Mouse (Mus musculus): ENCODE data around the gene H2-Q7. TPM values are rescaled to one million over a fixed set of nuclear protein-coding genes. Genes with fewer than 3 reads are reported as not detected.
"Not testable (repeated sequence)": the region's sequence is repeated elsewhere in the genome, so short reads cannot be mapped to it uniquely, and the experiment has no call there.

Gene H2-Q7
- polyA plus RNA-seq, 1 experiment: 2.6 TPM

GRCm38 (mm10) chr17:35422360-35422759, 16.6 kb upstream of the H2-Q7 start:
- not testable (repeated sequence) for H3K27me3 ChIP-seq (ENCODE audit: control insufficient read depth, insufficient read depth, low read length); H3K4me3 ChIP-seq (replicated peaks; ENCODE audit: insufficient read depth, low read depth, low read length); H3K4me1 ChIP-seq (ENCODE audit: control insufficient read depth, insufficient read depth, low read length); DNase-seq; H3K27ac ChIP-seq (ENCODE audit: insufficient read depth, low read length)
- 88% methylated on average over 5 of the region's 5 CpGs for WGBS

- not testable (repeated sequence) for DNase-seq; H3K4me1 ChIP-seq (ENCODE audit: control insufficient read depth, insufficient read depth, low read length); H3K27me3 ChIP-seq (ENCODE audit: control insufficient read depth, insufficient read depth, low read length); H3K27ac ChIP-seq (ENCODE audit: insufficient read depth, low read length); H3K4me3 ChIP-seq (replicated peaks; ENCODE audit: insufficient read depth, low read depth, low read length)
- WGBS: 69% methylated on average over 3 of the region's 3 CpGs
Measured at GRCm38 (mm10) chr17:35423131-35423810, 15.7 kb upstream of the H2-Q7 start.

GRCm38 (mm10) chr17:35424106-35424505, 14.8 kb upstream of the H2-Q7 start:
- DNase-seq; H3K27me3 ChIP-seq (ENCODE audit: control insufficient read depth, insufficient read depth, low read length); H3K27ac ChIP-seq (ENCODE audit: insufficient read depth, low read length); H3K4me3 ChIP-seq (replicated peaks; ENCODE audit: insufficient read depth, low read depth, low read length); H3K4me1 ChIP-seq (ENCODE audit: control insufficient read depth, insufficient read depth, low read length): not testable (repeated sequence)
- WGBS: 93% methylated on average over 3 of the region's 3 CpGs

GRCm38 (mm10) chr17:35424624-35425416, 14.1 kb upstream of the H2-Q7 start, which contains the start of gene H2-Q6:
TSS of gene H2-Q6 (plus strand) at chr17:35424850.
- peak in 1 of 2 experiments; percentile 17 for DNase-seq
- not testable (repeated sequence) for H3K4me1 ChIP-seq (ENCODE audit: control insufficient read depth, insufficient read depth, low read length); H3K4me3 ChIP-seq (replicated peaks; ENCODE audit: insufficient read depth, low read depth, low read length); H3K27me3 ChIP-seq (ENCODE audit: control insufficient read depth, insufficient read depth, low read length); H3K27ac ChIP-seq (ENCODE audit: insufficient read depth, low read length)
- 2% methylated on average over 60 of the region's 66 CpGs for WGBS

GRCm38 (mm10) chr17:35425474-35425873, 13.5 kb upstream of the H2-Q7 start:
- H3K27ac ChIP-seq (ENCODE audit: insufficient read depth, low read length); DNase-seq; H3K27me3 ChIP-seq (ENCODE audit: control insufficient read depth, insufficient read depth, low read length); H3K4me1 ChIP-seq (ENCODE audit: control insufficient read depth, insufficient read depth, low read length); H3K4me3 ChIP-seq (replicated peaks; ENCODE audit: insufficient read depth, low read depth, low read length): not testable (repeated sequence)
- 18% methylated on average over 28 of the region's 28 CpGs for WGBS

- DNase-seq; H3K27ac ChIP-seq (ENCODE audit: insufficient read depth, low read length); H3K4me1 ChIP-seq (ENCODE audit: control insufficient read depth, insufficient read depth, low read length); H3K27me3 ChIP-seq (ENCODE audit: control insufficient read depth, insufficient read depth, low read length); H3K4me3 ChIP-seq (replicated peaks; ENCODE audit: insufficient read depth, low read depth, low read length): not testable (repeated sequence)
- 90% methylated on average over 6 of the region's 6 CpGs for WGBS
Measured at GRCm38 (mm10) chr17:35428883-35429282, 10.1 kb upstream of the H2-Q7 start.

- not testable (repeated sequence) for H3K27ac ChIP-seq (ENCODE audit: insufficient read depth, low read length); H3K4me3 ChIP-seq (replicated peaks; ENCODE audit: insufficient read depth, low read depth, low read length); DNase-seq; H3K27me3 ChIP-seq (ENCODE audit: control insufficient read depth, insufficient read depth, low read length); H3K4me1 ChIP-seq (ENCODE audit: control insufficient read depth, insufficient read depth, low read length)
- 84% methylated on average over 6 of the region's 6 CpGs for WGBS
Measured at GRCm38 (mm10) chr17:35430671-35431070, 8.3 kb upstream of the H2-Q7 start.

GRCm38 (mm10) chr17:35432167-35432566, 6.8 kb upstream of the H2-Q7 start:
- H3K27ac ChIP-seq (ENCODE audit: insufficient read depth, low read length); H3K27me3 ChIP-seq (ENCODE audit: control insufficient read depth, insufficient read depth, low read length); H3K4me3 ChIP-seq (replicated peaks; ENCODE audit: insufficient read depth, low read depth, low read length); DNase-seq; H3K4me1 ChIP-seq (ENCODE audit: control insufficient read depth, insufficient read depth, low read length): not testable (repeated sequence)
- 81% methylated on average over 3 of the region's 3 CpGs for WGBS

- peak; percentile 23; the same call in 1 of the 2 replicates for TF ChIP-seq CTCF (IDR thresholded peaks at IDR 0.05; ENCODE audit: borderline replicate concordance, insufficient read depth, low read depth, low read length)
- not testable (repeated sequence) for H3K4me3 ChIP-seq (replicated peaks; ENCODE audit: insufficient read depth, low read depth, low read length); H3K4me1 ChIP-seq (ENCODE audit: control insufficient read depth, insufficient read depth, low read length); H3K27ac ChIP-seq (ENCODE audit: insufficient read depth, low read length); DNase-seq; H3K27me3 ChIP-seq (ENCODE audit: control insufficient read depth, insufficient read depth, low read length)
- 8% methylated on average over 8 of the region's 8 CpGs for WGBS
Measured at GRCm38 (mm10) chr17:35434836-35435235, 4.1 kb upstream of the H2-Q7 start.

GRCm38 (mm10) chr17:35435577-35435976, 3.4 kb upstream of the H2-Q7 start:
- not testable (repeated sequence) for H3K27me3 ChIP-seq (ENCODE audit: control insufficient read depth, insufficient read depth, low read length); DNase-seq; H3K27ac ChIP-seq (ENCODE audit: insufficient read depth, low read length); H3K4me1 ChIP-seq (ENCODE audit: control insufficient read depth, insufficient read depth, low read length); H3K4me3 ChIP-seq (replicated peaks; ENCODE audit: insufficient read depth, low read depth, low read length)
- WGBS: 74% methylated on average over 3 of the region's 3 CpGs

GRCm38 (mm10) chr17:35437386-35437936, 1.5 kb upstream of the H2-Q7 start:
- not testable (repeated sequence) for H3K27ac ChIP-seq (ENCODE audit: insufficient read depth, low read length); H3K4me3 ChIP-seq (replicated peaks; ENCODE audit: insufficient read depth, low read depth, low read length); H3K4me1 ChIP-seq (ENCODE audit: control insufficient read depth, insufficient read depth, low read length); DNase-seq; H3K27me3 ChIP-seq (ENCODE audit: control insufficient read depth, insufficient read depth, low read length)
- WGBS: 72% methylated on average over 1 of the region's 1 CpGs

- not testable (repeated sequence) for H3K27ac ChIP-seq (ENCODE audit: insufficient read depth, low read length); H3K4me1 ChIP-seq (ENCODE audit: control insufficient read depth, insufficient read depth, low read length); H3K27me3 ChIP-seq (ENCODE audit: control insufficient read depth, insufficient read depth, low read length); DNase-seq; H3K4me3 ChIP-seq (replicated peaks; ENCODE audit: insufficient read depth, low read depth, low read length)
- 90% methylated on average over 2 of the region's 3 CpGs for WGBS
Measured at GRCm38 (mm10) chr17:35438395-35438794, 560 bp upstream of the H2-Q7 start.
